Comparison of ENCODE assay signal across 7 mouse cellular contexts in the genomic region with DNA sequence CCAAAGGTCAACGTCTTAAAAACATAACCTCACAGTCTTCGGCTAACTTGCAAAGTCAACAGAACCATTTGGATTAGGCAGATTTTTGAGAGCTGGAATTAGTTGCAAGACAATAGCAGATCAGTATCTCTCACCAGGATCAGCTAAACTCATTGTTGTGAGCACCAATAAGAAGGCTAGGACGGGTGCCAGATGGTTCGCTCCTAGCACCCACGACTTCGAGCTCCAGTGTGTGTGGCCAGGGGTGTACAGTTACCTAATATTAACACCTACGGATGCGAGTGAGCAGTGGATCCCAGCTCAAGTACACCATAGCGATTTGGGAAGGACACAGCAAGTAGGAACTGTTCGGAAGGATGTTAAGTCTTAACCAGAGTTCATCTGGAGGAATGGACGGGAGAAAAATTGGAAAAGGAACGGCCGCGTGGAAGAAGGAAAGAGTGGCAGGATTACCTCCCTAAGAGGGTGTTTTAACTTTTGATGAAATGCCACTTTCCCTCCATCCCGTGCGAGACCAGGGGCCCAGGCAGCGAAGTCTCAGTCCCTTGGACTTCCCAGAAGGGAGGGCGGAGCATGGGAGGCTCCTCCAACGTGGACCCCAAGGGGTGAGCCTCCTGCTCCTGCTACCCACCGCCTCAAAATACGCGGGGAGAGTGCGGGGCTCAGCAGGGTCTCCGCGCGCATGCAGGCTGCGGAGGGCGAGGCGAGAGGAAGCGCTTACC. TPM values are rescaled to one million over a fixed set of nuclear protein-coding genes. Genes with fewer than 3 reads are reported as not detected.
A peak's percentile ranks its signal among the peaks of the same experiment; 100 is the strongest.
DNase-seq lines count a peak whose midpoint lies in the region; ATAC-seq and TF ChIP-seq lines count a peak whose summit lies in the region.

No protein-coding gene starts in this region.

- no peak for DNase-seq in ES-E14 (ENCODE audit: low read depth, low spot score)
- DNase-seq in limb, embryonic 14.5 days (ENCODE audit: low spot score): no peak
- no peak for DNase-seq in spleen, postnatal 4 days (ENCODE audit: low spot score in 2 of 2)

- peaks cover 1% of the 10 kb centered on the region; the same call in 1 of the 2 replicates for H3K36me3 ChIP-seq in ES-E14 (ENCODE audit: control insufficient read depth, insufficient read depth, low read length, poor library complexity, severe bottlenecking)
- H3K36me3 ChIP-seq in embryonic facial prominence, embryonic 13.5 days: no peaks in the 10 kb centered on the region
- no peaks in the 10 kb centered on the region for H3K36me3 ChIP-seq in hindbrain, embryonic 13.5 days
- no peaks in the 10 kb centered on the region for H3K36me3 ChIP-seq in limb, embryonic 14.5 days (ENCODE audit: control insufficient read depth, insufficient read depth, low read length)
- no peaks in the 10 kb centered on the region for H3K36me3 ChIP-seq in neural tube, embryonic 12.5 days

- peak; percentile 32 for ATAC-seq in CD4-positive, CD25-positive, alpha-beta regulatory T cell, adult 4 months
- ATAC-seq in embryonic facial prominence, embryonic 13.5 days (ENCODE audit: insufficient number of reproducible peaks, insufficient read depth, low FRiP score, low TSS enrichment, low read depth): no peak; the same call in 1 of the 2 replicates
- ATAC-seq in hindbrain, embryonic 13.5 days (ENCODE audit: low FRiP score): peak; percentile 71
- peak; percentile 56; the same call in 1 of the 2 replicates for ATAC-seq in limb, embryonic 14.5 days (ENCODE audit: low FRiP score, low read depth)
- no peak; the same call in 1 of the 2 replicates for ATAC-seq in neural tube, embryonic 12.5 days (ENCODE audit: low FRiP score, low read depth)

- TF ChIP-seq POLR2A in limb, embryonic 14.5 days (IDR thresholded peaks at IDR 0.05; ENCODE audit: borderline replicate concordance, extremely low read depth, insufficient read depth, insufficient read length): no peak

- H3K27ac ChIP-seq in ES-E14 (ENCODE audit: insufficient read depth, low read depth, low read length, poor library complexity, severe bottlenecking): peak overlapping the region; percentile 68
- H3K27ac ChIP-seq in embryonic facial prominence, embryonic 13.5 days: no peak overlapping the region
- H3K27ac ChIP-seq in hindbrain, embryonic 13.5 days: peak overlapping the region; percentile 52; the same call in 1 of the 2 replicates
- H3K27ac ChIP-seq in limb, embryonic 14.5 days (replicated peaks; ENCODE audit: low read depth, low read length): no peak overlapping the region
- no peak overlapping the region for H3K27ac ChIP-seq in neural tube, embryonic 12.5 days

- in situ Hi-C loops in ES-E14 (cut with MboI; ENCODE audit: low sequenced_read_pairs in 2 of 2, unreplicated experiment in 2 of 2): no loop called here

- peak overlapping the region; percentile 73 for H3K9ac ChIP-seq in ES-E14 (ENCODE audit: insufficient read depth, low read depth, low read length, poor library complexity, severe bottlenecking)
- peak overlapping the region; percentile 76 for H3K9ac ChIP-seq in embryonic facial prominence, embryonic 13.5 days
- H3K9ac ChIP-seq in hindbrain, embryonic 13.5 days: peak overlapping the region; percentile 84
- peak overlapping the region; percentile 63 for H3K9ac ChIP-seq in limb, embryonic 14.5 days (ENCODE audit: low read depth, low read length, severe bottlenecking)
- peak overlapping the region; percentile 61 for H3K9ac ChIP-seq in neural tube, embryonic 12.5 days

- peak overlapping the region; percentile 98 for H3K4me2 ChIP-seq in embryonic facial prominence, embryonic 13.5 days
- peak overlapping the region; percentile 87 for H3K4me2 ChIP-seq in hindbrain, embryonic 13.5 days
- H3K4me2 ChIP-seq in limb, embryonic 14.5 days (replicated peaks; ENCODE audit: low read depth, low read length, severe bottlenecking): peak overlapping the region; percentile 97
- peak overlapping the region; percentile 97 for H3K4me2 ChIP-seq in neural tube, embryonic 12.5 days (replicated peaks)

- 4% methylated on average over 30 of the region's 30 CpGs for WGBS in embryonic facial prominence, embryonic 13.5 days
- 7% methylated on average over 30 of the region's 30 CpGs for WGBS in hindbrain, embryonic 13.5 days
- WGBS in limb, embryonic 14.5 days: 7% methylated on average over 24 of the region's 30 CpGs
- WGBS in neural tube, embryonic 12.5 days: 6% methylated on average over 28 of the region's 30 CpGs

- no peaks in the 10 kb centered on the region for H3K27me3 ChIP-seq in embryonic facial prominence, embryonic 13.5 days
- H3K27me3 ChIP-seq in hindbrain, embryonic 13.5 days: no peaks in the 10 kb centered on the region
- 0 out of 2 replicates have a peak, but pooled peaks cover 3% of the 10 kb centered on the region for H3K27me3 ChIP-seq in limb, embryonic 14.5 days (ENCODE audit: control insufficient read depth, insufficient read depth, low read length)
- H3K27me3 ChIP-seq in neural tube, embryonic 12.5 days (replicated peaks): no peaks in the 10 kb centered on the region; the same call in 1 of the 2 replicates

- H3K4me3 ChIP-seq in ES-E14 (ENCODE audit: insufficient read depth in 1 of 2, low read depth in 1 of 2, low read length in 2 of 2, poor library complexity in 1 of 2, severe bottlenecking in 1 of 2): peak overlapping the region; percentile 77 to 90
- peak overlapping the region; percentile 75 for H3K4me3 ChIP-seq in embryonic facial prominence, embryonic 13.5 days
- H3K4me3 ChIP-seq in hindbrain, embryonic 13.5 days: peak overlapping the region; percentile 76
- H3K4me3 ChIP-seq in limb, embryonic 14.5 days (replicated peaks; ENCODE audit: low read length): peak overlapping the region; percentile 66
- peak overlapping the region; percentile 67 for H3K4me3 ChIP-seq in neural tube, embryonic 12.5 days

- H3K9me3 ChIP-seq in ES-E14 (ENCODE audit: control insufficient read depth, insufficient read depth, low read depth, low read length): no peaks in the 10 kb centered on the region
- no peaks in the 10 kb centered on the region for H3K9me3 ChIP-seq in embryonic facial prominence, embryonic 13.5 days
- H3K9me3 ChIP-seq in hindbrain, embryonic 13.5 days: no peaks in the 10 kb centered on the region
- no peaks in the 10 kb centered on the region for H3K9me3 ChIP-seq in limb, embryonic 14.5 days (ENCODE audit: control insufficient read depth, low read length)
- H3K9me3 ChIP-seq in neural tube, embryonic 12.5 days: no peaks in the 10 kb centered on the region

- H3K4me1 ChIP-seq in ES-E14 (ENCODE audit: control insufficient read depth in 2 of 2, insufficient read depth in 2 of 2, low read length in 2 of 2, poor library complexity in 1 of 2): peaks cover 0 to 8% of the 10 kb centered on the region in 2 experiments; a peak in 1 of 4 replicates
- H3K4me1 ChIP-seq in embryonic facial prominence, embryonic 13.5 days: peaks cover 10% of the 10 kb centered on the region
- peaks cover 20% of the 10 kb centered on the region for H3K4me1 ChIP-seq in hindbrain, embryonic 13.5 days (replicated peaks)
- H3K4me1 ChIP-seq in limb, embryonic 14.5 days (ENCODE audit: control insufficient read depth, insufficient read depth, low read length): no peaks in the 10 kb centered on the region
- peaks cover 2% of the 10 kb centered on the region for H3K4me1 ChIP-seq in neural tube, embryonic 12.5 days

TF ChIP-seq in ES-E14, 5 proteins besides CTCF, POLR2A, EP300 and RAD21:
- TF ChIP-seq ZC3H11A (IDR thresholded peaks at IDR 0.05; ENCODE audit: borderline replicate concordance, low read depth, low read length): no peak
- TF ChIP-seq MAFK (IDR thresholded peaks at IDR 0.05; ENCODE audit: insufficient read depth, low read depth, low read length): no peak
- no peak for TF ChIP-seq ZNF384 (IDR thresholded peaks at IDR 0.05; ENCODE audit: low read depth, low read length)
- TF ChIP-seq HCFC1 (IDR thresholded peaks at IDR 0.05; ENCODE audit: borderline replicate concordance, insufficient read depth, low read length): no peak
- TF ChIP-seq CHD2 (IDR thresholded peaks at IDR 0.05; ENCODE audit: low read depth, low read length): no peak

RNA-seq across cellular contexts. Expression of gene Lima1, which starts 0.5 kb away (rescaled TPM):
- 1 to 10 TPM; 3.0 to 3.6 TPM for polyA plus RNA-seq in CD4-positive, CD25-positive, alpha-beta regulatory T cell, adult 4 months (2017; shearing (Covaris generic))
- total RNA-seq in ES-E14 (2012; rRNA removed): 69.9 and 92.7 TPM in 2 replicates
- 98.4 and 105 TPM in 2 replicates for polyA plus RNA-seq in embryonic facial prominence, embryonic 13.5 days (2015; fragmentation: Nextera tagmentation; extraction: Ambion mirVana)
- 20.6 and 20.9 TPM in 2 replicates for polyA plus RNA-seq in hindbrain, embryonic 13.5 days (2015; fragmentation: Nextera tagmentation; extraction: Ambion mirVana)
- 65.9 and 81.2 TPM in 2 replicates for polyA plus RNA-seq in limb, embryonic 14.5 days (2012; rRNA removed)
- 76.0 and 87.3 TPM in 2 replicates for polyA plus RNA-seq in limb, embryonic 14.5 days (2014; fragmentation: Nextera tagmentation; extraction: Ambion mirVana)
- polyA plus RNA-seq in neural tube, embryonic 12.5 days (2016; fragmentation: Nextera tagmentation; extraction: Ambion mirVana): 31.2 and 35.5 TPM in 2 replicates

Comparison
In these comparisons a context has a peak if more than half of its experiments do, and no peak if none do; other contexts are left out.
1. ATAC-seq: peak in CD4-positive, CD25-positive, alpha-beta regulatory T cell, adult 4 months (single experiment), hindbrain, embryonic 13.5 days (single experiment) and limb, embryonic 14.5 days (single experiment); none in embryonic facial prominence, embryonic 13.5 days (single experiment) and neural tube, embryonic 12.5 days (single experiment).
2. H3K27ac ChIP-seq: peak in ES-E14 (single experiment) and hindbrain, embryonic 13.5 days (single experiment); none in embryonic facial prominence, embryonic 13.5 days (single experiment), limb, embryonic 14.5 days (single experiment) and neural tube, embryonic 12.5 days (single experiment).
3. Peak in every context shown above with its lines, with median percentiles within 50 percentile points of each other: H3K4me3 ChIP-seq, H3K9ac ChIP-seq and H3K4me2 ChIP-seq.